Mouse (Mus musculus) A20 (cell line): ENCODE data around the gene Rps6ka1.

Experiments used
- DNase-seq: peaks from one replicate; pipeline ENCODE4 v3.0.0-alpha.2; 2011; ENCODE audit warnings: low read depth, low spot score

The Rps6ka1 gene

GRCm38 (mm10) chr4:133825731-133826130 lies 61.9 kb downstream of the Rps6ka1 start:
- peak; percentile 54 for DNase-seq

- DNase-seq, result no peak
Observed at GRCm38 (mm10) chr4:133820806-133821560, 66.6 kb downstream of the Rps6ka1 start.

- DNase-seq, result no peak
Observed at GRCm38 (mm10) chr4:133820166-133820565, 67.4 kb downstream of the Rps6ka1 start.

- DNase-seq, result peak; percentile 64
Observed at GRCm38 (mm10) chr4:133817356-133817755, 70.2 kb downstream of the Rps6ka1 start.

GRCm38 (mm10) chr4:133816504-133816875 lies 71.1 kb downstream of the Rps6ka1 start:
- no peak for DNase-seq

- DNase-seq, result peak; percentile 60
Observed at GRCm38 (mm10) chr4:133815635-133816503, 71.7 kb downstream of the Rps6ka1 start.

- peak; percentile 71 for DNase-seq
Observed at GRCm38 (mm10) chr4:133814804-133815515, 72.6 kb downstream of the Rps6ka1 start.

- DNase-seq, result peak; percentile 98
Observed at GRCm38 (mm10) chr4:133813992-133814803, 73.4 kb downstream of the Rps6ka1 start.

GRCm38 (mm10) chr4:133813174-133813991 lies 74.2 kb downstream of the Rps6ka1 start:
- DNase-seq, result peak; percentile 100

GRCm38 (mm10) chr4:133804401-133805263 lies 83.0 kb downstream of the Rps6ka1 start:
- DNase-seq, result peak; percentile 92

- DNase-seq, result no peak
Observed at GRCm38 (mm10) chr4:133800589-133800988, 87.0 kb downstream of the Rps6ka1 start.
